Mouse (Mus musculus) thymus, adult 2 months (tissue): Measurements from ENCODE around the gene Zswim1. TPM values are rescaled to one million over a fixed set of nuclear protein-coding genes. Genes with fewer than 3 reads are reported as not detected.

Experiments used
- DNase-seq: peaks from one replicate; pipeline ENCODE4 v3.0.0; 2021
- H3K27ac ChIP-seq: fragments of 200-500 bp; 2 replicates; pipeline ENCODE4 v1.5.1; 2012; ENCODE audit warnings: low read length, control low read depth; ENCODE audit not compliant: control insufficient read depth, insufficient read depth
- H3K27me3 ChIP-seq: fragments of 200-500 bp; 2 replicates; pipeline ENCODE4 v1.6.1; 2012; ENCODE audit warnings: mild to moderate bottlenecking, low read length, moderate library complexity, mixed read lengths; ENCODE audit not compliant: control insufficient read depth, insufficient read depth
- H3K36me3 ChIP-seq: fragments of 200-500 bp; 2 replicates; pipeline ENCODE4 v1.6.1; 2012; ENCODE audit warnings: mild to moderate bottlenecking, low read length, moderate library complexity; ENCODE audit not compliant: control insufficient read depth, insufficient read depth
- H3K4me1 ChIP-seq: fragments of 200-500 bp; replicated peaks from 2 replicates; pipeline ENCODE4 v1.6.1; 2012; ENCODE audit warnings: low read length; ENCODE audit not compliant: control insufficient read depth, insufficient read depth
- H3K4me3 ChIP-seq: fragments of 200-500 bp; 2 replicates; pipeline ENCODE4 v1.5.1; 2012; ENCODE audit warnings: mild to moderate bottlenecking, low read length, control low read depth, moderate library complexity; ENCODE audit not compliant: control insufficient read depth, insufficient read depth
- CTCF ChIP-seq: fragments of 200-500 bp; IDR thresholded peaks from 2 replicates; pipeline ENCODE4 v1.5.1; 2012; ENCODE audit warnings: mild to moderate bottlenecking, control low read depth, low read length, moderate library complexity, borderline replicate concordance; ENCODE audit not compliant: control insufficient read depth, poor library complexity, insufficient read depth; ENCODE audit errors: extremely low read depth
- POLR2A ChIP-seq: fragments of 200-500 bp; IDR thresholded peaks from 2 replicates; pipeline ENCODE4 v1.6.1; 2012; ENCODE audit warnings: mild to moderate bottlenecking, low read length, control low read depth, moderate library complexity; ENCODE audit not compliant: control insufficient read depth, poor library complexity, insufficient read depth; ENCODE audit errors: extremely low read depth
- WGBS: fragments of 180-500 bp; shearing (Covaris S2); methylation state at CpG from one replicate; pipeline ENCODE4 v1.1.7; 2018; 5-methylcytosine and 5-hydroxymethylcytosine counted together
- polyA plus RNA-seq: library from polyadenylated mRNA; depleted of rRNA; stranded (reverse); fragments of >200 nt; gene quantifications from 2 replicates; pipeline ENCODE4 v1.2.3, GENCODE M21; 2012

Zswim1 gene
- polyA plus RNA-seq, 1 experiment = 9.5 TPM

GRCm38 (mm10) chr2:164803201-164803920 is 19.1 kb upstream of the Zswim1 start:
- H3K36me3 ChIP-seq = no peaks in the 10 kb centered on the region; the same call in 1 of the 2 replicates
- H3K27ac ChIP-seq = no peak overlapping the region
- H3K4me3 ChIP-seq = no peak overlapping the region
- peaks cover 14% of the 10 kb centered on the region for H3K4me1 ChIP-seq
- no peak for DNase-seq
- no peaks in the 10 kb centered on the region for H3K27me3 ChIP-seq
- 91% methylated on average over 16 of the region's 16 CpGs for WGBS
- TF ChIP-seq POLR2A (no peak), CTCF (no peak)

DNA sequence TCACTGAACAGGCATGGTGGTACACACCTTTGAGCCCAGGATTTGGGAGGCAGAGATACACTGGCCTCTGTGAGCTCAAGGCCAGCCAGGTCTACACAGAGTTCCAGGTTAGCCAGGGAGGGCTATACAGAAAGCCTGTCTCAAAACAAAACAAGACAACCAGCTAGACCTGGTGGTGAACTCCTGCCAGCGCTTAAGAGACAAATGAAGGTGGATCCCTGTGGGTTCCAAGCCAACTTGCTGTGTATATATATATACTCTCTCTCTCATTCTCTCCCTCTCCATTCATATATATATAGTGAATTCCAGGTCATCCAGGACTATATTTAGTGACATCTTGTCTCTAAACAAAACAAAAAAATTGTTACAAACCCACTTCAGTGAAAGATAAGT is 18.6 kb upstream of the Zswim1 start:
- no peak for DNase-seq
- Histone ChIP-seq H3K27ac (no peak overlapping the region), H3K36me3 (no peaks in the 10 kb centered on the region; the same call in 1 of the 2 replicates), H3K4me1 (peaks cover 14% of the 10 kb centered on the region), H3K27me3 (no peaks in the 10 kb centered on the region), H3K4me3 (peak overlapping the region; percentile 91; the same call in 1 of the 2 replicates)
- TF ChIP-seq POLR2A (no peak), CTCF (no peak)
- WGBS = 68% methylated on average over 1 of the region's 1 CpGs

DNA sequence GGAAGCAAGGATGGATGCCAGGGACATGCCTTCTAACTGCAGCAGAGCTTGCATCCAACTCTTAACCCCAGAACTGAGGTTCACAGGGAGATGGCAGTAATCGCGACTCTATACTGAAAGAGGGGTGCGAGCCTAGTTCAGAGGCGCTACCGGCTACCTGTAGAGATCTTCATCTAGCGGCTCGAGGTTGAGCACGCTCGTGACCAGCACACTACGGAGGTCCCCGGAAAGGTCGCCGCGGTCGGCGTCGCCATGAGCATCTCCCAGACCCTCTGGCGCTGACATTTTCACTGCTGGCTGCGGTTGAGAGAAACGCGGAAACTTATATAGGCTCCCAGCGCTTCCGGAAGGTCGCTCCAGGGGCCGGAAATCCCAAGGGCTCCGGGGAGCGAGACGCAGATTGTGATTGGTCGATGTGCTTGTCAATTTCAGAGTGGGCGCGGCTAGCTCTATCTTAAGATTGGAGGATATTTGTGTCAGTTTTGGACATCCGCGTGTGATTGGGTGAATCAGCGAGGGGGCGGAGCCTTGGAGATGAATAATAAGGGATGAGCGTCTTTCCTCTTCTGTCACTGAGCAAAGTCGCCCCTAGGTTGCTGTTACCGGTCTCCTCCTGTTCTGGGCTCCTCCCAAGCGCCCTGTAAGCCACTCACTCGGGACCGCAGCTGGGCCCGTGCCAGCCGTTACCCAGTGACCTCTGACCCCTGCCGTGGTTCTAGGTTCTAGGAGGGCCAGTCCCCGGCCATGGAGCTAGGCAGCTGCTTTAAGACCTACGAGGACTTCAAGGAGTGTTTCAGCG is 17.8 kb upstream of the Zswim1 start, which contains the start of the genes Acot8 and Zswim3:
Gene Acot8, minus strand, starts transcription at position 350 of the 799 bp plus-strand sequence.
Gene Zswim3, plus strand, starts transcription at position 566 of the 799 bp plus-strand sequence.
- no peaks in the 10 kb centered on the region for H3K27me3 ChIP-seq
- H3K27ac ChIP-seq = peak within 1 kb of the TSS; percentile 94
- WGBS = under 1% methylated on average over 47 of the region's 47 CpGs
- peaks cover 14% of the 10 kb centered on the region for H3K4me1 ChIP-seq
- peaks cover 4% of the 10 kb centered on the region; the same call in 1 of the 2 replicates for H3K36me3 ChIP-seq
- peak; percentile 99 for DNase-seq
- H3K4me3 ChIP-seq = peak within 1 kb of the TSS; percentile 91
- peak; percentile 93 for TF ChIP-seq POLR2A
- TF ChIP-seq CTCF = no peak

DNA sequence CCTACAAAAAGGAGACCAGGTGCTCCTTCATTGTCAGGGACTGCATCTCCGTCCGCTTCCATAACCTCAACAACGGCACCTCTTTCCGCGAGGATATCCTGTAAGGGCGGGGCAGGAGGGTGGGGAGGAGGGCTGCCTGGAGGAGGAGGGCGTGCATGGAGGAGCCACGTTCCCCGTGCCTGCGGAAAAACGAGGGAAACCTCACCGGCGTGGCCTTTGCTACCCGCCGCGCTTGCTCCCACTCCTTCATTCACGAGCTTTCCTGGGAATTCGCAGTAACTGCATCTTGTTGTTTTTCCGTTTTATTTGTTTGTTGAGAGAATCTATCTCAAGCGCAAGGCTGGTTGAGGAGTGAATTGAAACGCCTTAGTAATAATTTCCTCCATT is 17.2 kb upstream of the Zswim1 start:
- TF ChIP-seq CTCF (no peak), POLR2A (no peak)
- no peaks in the 10 kb centered on the region for H3K27me3 ChIP-seq
- H3K36me3 ChIP-seq = peaks cover 4% of the 10 kb centered on the region; the same call in 1 of the 2 replicates
- H3K27ac ChIP-seq = peak overlapping the region; percentile 94
- 2% methylated on average over 21 of the region's 21 CpGs for WGBS
- H3K4me3 ChIP-seq = peak overlapping the region; percentile 90
- DNase-seq = no peak
- H3K4me1 ChIP-seq = peaks cover 14% of the 10 kb centered on the region

- 91% methylated on average over 7 of the region's 7 CpGs for WGBS
- H3K4me3 ChIP-seq = no peak overlapping the region
- peaks cover 14% of the 10 kb centered on the region for H3K4me1 ChIP-seq
- no peaks in the 10 kb centered on the region for H3K27me3 ChIP-seq
- H3K27ac ChIP-seq = no peak overlapping the region
- no peak for DNase-seq
- peaks cover 4% of the 10 kb centered on the region; the same call in 1 of the 2 replicates for H3K36me3 ChIP-seq
- no peak for TF ChIP-seq CTCF
- TF ChIP-seq POLR2A = no peak
Measured at GRCm38 (mm10) chr2:164806614-164807013, 15.9 kb upstream of the Zswim1 start.

DNA sequence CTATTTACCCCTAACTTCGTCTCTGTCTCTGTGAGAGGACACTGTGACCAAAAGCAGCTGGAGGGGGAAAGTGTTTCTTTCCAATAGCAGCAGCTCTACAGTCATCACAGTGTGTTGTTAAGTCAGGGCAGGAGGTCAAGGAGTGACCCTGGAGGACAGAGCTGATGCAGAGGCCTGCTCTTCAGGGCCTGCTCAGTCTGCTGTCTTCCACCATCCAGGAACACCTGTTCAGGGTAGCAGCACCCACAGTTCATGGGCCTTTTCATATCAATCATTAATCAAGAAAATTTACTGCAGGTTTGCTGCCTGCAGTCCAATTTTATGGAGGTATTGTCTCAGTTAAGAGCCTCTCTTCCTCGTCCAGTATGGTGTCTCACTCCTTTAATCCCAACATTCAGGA is 8.9 kb upstream of the Zswim1 start:
- Histone ChIP-seq H3K4me1 (no peaks in the 10 kb centered on the region), H3K27ac (no peak overlapping the region), H3K4me3 (no peak overlapping the region), H3K36me3 (peaks cover 4% of the 10 kb centered on the region; the same call in 1 of the 2 replicates), H3K27me3 (no peaks in the 10 kb centered on the region)
- 94% methylated on average over 2 of the region's 2 CpGs for WGBS
- TF ChIP-seq POLR2A (no peak), CTCF (no peak)
- DNase-seq = no peak
